Mouse (Mus musculus) ovary, adult 18-20 months (tissue): Measurements from ENCODE around the gene Elfn1.

Experiments
- DNase-seq: peaks from one replicate; pipeline ENCODE4 v3.0.0; 2022; ENCODE audit warnings: low spot score, mixed read lengths

Gene Elfn1

DNA sequence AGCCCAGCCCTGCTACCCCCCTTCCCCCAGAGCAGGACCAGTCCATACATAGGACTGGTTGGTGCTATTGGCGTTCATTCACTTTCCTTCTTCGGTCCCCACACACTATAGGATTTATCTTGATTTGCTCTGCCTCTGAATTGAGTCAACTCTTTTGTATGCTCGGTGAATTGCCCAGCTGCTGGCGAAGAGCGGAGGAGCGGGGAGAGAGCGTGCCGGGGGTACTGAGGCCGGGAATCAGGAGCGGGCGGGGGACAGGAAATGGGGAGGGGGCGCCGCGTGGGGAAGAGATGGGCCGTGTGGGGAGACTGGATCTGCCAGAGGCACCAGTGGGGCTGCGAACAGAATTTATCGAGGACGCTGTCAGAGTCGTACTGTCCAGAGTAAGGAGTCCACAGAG, 3.8 kb downstream of the Elfn1 start:
- no peak for DNase-seq

DNA sequence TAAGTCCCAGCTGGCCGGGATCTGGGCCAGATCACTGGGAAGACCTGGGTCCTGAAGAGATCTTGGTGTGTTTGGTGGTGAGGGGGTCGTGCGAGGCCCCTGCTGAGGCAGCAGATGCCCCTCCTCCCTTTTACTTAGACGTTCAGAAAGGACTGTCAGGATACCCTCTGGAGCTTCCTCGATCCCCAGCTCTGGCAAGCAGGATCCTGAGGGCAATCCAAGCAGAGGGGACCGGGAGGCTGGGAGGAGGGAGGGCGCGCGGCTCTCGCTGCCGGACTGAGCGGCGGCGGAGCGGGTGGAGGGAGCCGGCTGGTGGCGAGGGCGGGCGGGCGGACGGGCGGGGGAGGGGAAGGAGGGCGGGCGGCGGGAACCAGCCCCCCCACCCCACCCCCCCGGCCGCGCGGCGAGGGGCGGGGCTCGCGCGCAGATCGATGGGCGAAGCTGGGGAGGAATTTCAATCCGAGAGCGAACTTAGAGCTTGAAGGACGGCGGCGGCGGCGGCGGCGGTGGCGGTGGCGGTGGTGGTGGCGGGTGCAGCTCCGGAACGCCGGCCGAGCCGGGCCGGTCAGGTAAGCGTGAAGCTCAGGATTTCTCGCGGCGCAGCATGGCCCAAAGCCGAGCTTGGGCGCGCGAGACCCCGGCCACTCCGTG, 4.5 kb downstream of the Elfn1 start:
- DNase-seq: no peak

DNA sequence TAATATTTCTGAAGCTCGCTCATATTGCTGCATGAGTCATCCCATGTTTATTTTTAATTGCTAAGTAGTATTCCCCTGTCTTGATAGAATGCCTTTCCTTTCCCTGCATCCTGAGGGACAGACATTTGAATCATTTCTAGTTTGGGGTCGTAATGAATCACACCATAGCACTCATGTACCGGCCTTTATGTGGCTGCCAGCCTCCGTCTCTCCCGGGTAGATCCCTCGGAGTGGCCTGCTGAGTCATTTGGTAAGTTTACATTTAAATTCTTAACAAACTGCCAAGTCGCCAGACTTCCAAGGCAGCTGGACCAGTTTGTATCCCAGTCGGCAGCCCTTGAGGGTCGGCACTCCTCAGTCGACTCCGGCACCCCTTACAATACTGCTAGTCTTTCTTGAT, 13.9 kb downstream of the Elfn1 start:
- no peak for DNase-seq

DNA sequence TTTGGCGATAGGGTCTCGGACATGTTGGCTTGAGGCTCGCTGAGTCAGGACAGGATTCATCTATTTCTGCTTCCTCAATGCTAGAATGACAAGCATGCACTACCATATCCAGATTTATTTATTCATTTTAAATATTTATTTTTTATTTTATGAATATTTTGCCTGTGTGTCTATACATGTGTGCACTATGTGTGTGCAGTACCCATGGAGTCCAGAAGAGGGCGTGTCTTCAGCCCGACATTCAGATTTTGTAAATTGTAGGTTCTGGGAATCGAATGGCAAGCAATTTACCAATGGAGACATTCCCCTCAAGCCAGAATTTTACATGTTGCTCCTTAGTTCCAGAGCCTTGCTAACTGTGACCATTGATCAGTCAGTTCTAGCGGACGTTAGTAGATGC, 16.1 kb downstream of the Elfn1 start:
- DNase-seq: no peak

DNA sequence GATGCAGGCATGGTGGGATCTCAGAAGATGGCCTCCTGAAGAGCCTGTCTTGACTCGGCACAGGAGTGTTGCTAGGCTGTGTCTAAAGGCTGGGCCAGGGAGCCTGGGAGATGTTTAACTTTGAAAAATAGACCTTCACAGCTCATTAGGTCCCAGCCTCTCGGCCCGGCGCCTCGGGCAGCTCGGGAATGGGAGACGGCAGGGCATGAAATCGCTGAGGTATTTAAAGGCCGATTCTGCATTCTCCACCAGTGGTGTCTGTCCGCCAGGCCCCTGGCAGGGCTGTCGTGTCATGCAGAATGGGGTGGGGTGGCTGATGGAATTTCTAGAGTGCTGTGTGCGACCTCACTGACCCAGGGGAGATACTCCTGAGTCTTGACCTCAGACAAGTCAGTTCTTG, 22.4 kb downstream of the Elfn1 start:
- no peak for DNase-seq

DNA sequence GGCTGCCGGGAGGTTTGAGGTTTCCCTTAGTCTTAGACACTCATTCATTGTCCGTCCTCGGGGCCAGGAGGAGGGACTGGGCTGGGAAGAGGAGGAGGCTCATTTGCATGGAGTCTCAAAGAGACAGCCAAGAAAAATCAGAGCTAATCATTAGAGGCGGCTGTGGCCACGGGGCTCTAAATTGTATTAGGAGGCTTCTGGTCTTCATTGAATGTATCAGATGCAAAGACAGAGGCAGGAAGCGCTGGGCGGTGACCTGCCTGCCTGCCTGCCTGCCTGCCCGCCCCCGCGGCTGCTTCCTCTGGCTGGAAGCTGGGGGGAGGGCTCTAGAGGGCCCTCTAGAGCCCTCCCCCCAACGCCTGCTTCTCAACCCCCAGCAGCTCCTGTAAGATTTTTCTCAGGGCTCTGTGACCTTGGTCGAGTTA, 23.2 kb downstream of the Elfn1 start:
- no peak for DNase-seq

DNA sequence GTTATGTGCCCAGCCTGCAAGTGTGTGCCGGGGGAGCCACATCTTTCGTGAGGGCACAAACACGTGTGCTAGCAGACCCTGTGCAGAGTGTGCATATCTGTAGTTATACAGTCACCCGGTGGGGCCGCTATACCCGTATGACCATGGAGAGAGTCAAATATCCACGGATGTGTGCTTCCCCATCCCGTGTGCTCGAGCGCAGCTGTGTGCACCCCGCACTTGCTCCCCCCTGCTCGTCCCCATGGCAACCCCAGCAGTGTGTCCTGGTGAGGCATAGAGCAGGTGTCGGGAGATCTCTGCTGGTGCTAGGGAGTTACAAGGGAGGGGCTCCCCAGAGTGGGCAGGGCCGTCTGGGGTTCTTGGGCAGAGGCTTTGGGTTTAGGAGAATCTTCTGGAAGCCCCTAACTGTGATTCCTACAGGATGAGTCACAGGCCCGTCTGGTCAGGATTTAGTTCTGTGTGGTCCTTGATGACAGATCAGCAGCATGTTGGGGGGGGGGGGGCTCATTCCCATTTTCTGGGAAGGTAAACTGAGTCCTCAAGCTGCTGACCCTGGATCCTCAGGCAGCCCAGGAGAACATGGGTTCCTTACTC, 24.3 kb downstream of the Elfn1 start:
- no peak for DNase-seq

DNA sequence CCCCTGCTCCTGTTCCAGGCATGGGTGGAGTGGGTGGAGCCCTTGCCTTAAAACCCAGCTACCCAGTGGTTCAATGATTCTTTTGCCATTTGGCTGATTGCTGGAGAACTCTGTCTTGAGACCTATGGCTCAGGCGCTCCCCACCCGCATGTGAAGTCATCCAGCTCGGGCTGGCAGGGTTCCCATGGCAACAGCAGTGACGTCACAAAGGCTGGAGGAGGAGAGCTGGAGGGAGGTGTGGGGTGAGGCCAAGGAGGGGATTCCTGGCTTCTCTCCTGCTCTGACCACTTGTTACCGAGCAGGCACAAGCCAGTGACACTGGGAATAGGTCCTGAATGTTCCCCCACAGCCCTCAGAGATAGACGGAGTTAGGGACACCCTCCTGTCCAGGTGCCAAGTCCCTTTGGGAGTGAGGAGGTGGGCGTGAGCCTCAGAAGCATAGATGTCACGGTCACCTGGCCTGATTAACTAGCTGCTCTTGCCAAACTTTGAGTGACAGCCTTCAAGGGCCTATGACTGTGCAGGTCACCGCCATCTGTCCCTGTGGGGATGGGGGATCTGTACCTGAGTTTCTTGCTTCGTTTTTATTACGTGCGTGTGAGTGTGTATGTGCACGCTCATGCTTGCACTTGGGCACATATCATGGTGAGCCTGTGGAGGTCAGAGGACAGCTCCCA, 25.0 kb downstream of the Elfn1 start:
- DNase-seq: peak; percentile 64

DNA sequence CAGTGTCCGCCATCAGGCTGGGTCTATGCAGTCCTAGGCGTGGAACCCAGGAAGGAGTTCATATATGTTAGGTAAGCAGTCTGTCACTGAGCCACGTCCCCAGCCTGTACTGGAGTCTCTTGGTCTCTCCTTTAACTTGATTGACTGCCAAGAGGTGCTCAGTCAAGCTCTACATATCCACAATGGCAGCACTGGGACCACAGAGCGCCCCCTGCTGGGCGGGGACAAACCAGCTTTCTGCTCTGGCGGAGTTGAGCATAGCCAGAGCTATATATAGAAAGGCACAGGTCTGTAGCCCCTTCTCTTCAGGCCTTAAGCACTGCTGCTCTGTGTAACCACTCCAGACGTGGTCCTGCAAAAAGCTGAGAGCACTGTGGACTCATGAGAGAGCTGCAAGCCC, 25.7 kb downstream of the Elfn1 start:
- DNase-seq: no peak

DNA sequence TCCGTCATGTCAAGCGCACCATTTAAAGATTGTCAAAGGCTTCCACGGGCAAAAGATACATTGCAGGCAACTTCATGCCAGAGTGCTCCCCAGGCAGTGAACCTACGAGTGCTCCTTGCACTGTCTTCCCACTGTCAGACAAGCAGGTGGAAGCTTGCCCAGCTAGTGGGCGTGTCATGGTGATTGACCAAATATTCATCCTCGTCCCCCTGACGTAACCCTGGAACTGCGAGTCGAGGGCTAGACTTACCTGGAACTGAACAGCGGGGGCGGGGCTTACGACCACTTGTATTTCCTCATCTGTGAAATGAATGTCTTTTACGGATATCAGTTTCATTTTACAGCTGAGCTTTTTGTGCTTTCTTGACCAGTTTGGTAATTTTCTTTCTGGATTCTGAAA, 28.7 kb downstream of the Elfn1 start:
- DNase-seq: no peak

DNA sequence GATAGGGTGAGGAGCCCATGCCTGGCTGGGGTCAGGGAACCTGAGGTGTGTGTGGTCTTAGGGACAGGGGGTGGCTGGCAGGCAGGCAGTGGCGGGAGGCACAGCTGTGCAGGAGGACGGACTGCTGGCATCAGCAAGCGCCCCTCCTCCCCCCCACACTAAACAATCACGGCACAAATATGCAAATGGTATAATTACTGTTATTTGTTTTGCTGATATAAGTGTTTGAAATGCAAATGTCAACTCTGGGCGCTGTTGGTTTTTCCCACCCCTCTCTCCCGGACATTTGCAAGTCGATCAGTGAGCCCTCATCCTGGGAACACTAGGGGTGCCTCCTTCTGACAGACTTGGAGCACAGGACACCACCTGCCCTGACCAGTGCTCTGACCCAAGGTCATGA, 37.0 kb downstream of the Elfn1 start:
- DNase-seq: no peak

DNA sequence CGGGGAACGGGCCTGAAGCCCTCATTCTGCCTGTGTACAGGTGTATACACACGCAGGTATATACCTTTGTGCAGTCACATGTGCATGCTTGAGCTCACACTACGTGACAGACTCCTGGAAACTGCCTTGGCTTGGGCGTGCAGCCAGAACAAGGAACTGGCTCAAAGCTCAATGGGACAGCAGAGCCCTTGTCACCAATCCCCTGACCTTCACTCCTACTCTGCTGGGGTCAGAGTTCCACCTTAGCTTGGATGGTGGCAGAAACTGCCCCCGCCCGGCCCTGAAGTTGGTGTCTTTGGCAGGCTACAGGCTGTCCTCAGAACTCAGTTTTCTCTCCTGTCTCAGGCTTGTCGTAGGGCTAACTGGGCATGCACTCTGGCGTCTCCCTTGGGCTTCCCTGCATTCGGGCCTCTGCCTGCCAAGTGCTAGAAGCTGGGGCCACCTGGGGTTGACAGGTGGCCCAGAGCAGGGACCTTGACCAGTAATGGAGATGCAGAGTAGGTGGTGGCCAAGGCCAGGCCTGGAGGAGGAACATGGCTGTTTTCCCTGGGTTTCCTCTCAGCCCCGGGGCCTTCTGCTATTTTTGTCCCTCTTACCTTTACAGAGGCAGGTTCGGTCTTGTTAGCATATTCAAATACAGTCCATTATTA, 38.1 kb downstream of the Elfn1 start:
- DNase-seq: no peak

DNA sequence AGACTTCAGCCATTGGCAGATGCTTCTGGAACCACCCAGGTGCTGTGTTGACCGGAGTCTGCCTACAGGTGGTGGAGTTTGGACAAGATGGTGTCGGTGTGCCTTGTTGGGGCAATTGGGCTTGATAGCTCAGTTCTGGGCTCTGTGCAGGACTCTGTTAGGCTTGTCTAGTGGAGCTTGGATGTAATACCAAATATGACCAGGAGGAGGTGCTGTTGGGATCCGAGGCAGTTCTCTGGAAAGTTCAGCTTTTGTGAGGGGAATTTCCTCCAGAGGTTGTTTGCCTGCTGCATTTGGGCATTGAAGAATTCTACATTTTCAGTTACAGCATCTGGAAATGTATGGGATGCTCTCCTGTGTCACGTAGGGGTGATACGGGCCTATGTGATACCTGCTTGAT, 39.7 kb downstream of the Elfn1 start:
- no peak for DNase-seq

DNA sequence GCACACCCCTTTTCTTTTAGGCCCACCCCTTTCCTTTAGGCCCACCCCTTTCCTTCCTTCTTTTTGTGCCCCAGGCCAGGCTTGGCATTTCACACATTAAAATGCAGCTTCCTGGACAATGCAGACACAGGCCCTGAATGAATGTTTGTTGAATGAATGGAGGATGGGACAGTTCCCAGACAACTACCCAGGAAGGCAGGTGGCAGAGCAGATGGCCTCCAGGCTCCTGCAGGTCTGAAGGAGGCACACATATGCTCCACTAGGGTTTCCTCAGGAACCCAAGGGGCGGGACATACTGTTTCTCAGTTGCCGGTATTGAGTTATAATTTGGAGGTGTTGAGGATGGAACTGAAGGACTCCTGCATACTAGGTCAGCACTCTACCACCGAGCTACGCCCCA, 40.8 kb downstream of the Elfn1 start:
- DNase-seq: no peak

DNA sequence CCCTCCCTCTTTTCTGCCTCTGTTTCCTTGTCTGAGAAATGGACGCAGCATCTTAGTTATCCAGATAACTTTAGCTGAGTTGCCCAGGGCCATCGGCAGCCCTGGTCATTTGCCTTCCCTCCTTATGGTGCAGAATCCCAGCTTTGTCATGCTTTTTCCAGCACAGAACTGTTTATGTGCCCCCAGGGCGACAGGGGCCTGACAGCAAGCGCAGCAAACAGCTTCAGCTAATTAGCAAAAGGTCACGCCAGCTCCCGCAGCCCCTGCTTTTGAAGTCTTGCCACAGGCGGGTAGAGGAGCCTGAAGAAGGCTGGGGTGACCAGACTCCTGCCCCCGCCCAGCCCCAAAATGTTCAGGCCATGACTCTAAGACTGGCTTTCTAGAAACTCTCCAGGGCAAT, 41.6 kb downstream of the Elfn1 start:
- no peak for DNase-seq

DNA sequence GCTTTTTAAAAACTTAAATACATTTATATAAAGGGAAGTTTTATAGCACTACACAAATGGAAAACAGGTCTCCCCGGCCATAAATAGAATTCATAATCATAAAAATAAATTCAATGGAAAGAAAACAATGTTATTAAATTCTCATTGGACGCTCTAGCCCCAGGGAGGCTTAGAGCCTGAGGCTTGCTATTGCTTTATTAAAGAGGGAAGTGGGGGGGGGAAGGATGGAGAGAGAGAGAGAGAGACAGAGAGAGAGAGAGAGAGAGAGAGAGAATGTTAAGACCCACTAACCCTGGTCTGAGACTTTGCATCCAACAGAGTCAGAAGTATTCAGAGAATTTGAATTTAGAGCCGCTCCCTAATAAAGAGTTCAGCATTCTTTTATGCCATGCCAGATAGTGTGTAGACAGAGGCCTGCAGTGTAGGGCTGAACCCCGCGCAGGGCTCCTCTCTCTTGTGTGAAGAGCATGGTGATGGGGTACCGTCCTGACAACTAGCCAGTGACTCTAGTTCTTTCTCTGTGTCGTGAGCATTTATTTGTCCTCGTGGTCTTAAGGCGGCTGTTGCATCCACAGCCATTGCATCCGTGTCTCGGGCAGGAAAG, 42.3 kb downstream of the Elfn1 start:
- no peak for DNase-seq

DNA sequence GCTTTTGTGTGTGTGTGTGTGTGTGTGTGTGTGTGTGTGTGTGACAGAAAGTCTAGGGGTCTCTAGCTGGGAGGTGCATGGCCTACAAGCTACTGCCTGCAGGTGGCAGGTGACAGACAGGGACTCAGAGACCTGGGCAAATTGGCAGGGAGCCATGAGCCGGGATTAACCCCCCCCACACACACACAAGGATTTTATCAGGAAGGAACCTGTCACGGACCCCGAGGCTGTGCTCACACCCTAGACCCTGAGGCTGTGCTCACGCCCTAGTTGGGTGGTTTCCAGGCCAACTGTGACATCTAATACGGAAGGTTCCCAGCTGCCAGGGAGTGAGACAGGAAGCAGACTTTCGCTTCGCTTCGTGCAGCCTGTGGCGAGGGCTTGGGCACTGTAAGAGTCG, 49.1 kb downstream of the Elfn1 start:
- no peak for DNase-seq

DNA sequence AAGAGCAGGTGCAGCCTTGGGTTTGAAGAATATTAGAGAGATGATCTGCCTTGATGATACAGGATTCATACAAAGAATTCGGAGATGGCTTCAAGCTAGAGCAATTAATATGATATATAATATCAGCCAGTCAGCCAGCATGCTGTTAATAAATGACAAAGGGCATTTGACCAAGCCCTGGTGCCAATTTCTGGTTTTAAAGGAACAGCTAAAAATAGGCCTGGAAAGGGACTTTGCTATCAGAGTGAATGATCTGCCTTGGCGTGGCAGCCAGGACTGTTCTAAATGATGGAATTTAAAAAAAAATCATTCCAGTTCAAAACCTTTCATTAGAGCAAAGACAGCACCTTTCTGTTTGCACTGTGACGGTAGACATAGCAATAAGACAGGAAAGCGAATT, 52.0 kb downstream of the Elfn1 start:
- no peak for DNase-seq

DNA sequence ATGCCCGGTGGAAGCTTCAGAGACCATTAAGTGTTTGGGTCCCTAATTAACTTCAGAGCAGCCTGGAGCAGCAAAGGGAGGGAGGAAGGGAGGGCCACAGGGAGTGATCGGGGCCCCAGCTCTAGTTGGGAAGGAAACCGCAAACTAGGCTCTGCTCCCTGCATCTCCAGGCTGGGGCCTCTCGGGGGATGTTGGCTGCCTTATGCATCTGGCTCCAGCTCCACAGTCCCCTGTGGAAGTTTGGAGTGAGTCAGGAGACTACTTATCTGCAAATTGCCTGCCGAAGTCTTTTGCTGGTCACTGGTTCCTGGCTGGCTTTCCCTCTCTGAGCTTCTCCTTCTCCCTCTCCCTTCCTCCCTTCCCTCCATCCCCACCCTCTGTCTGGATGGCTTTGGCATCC, 56.6 kb downstream of the Elfn1 start:
- DNase-seq: no peak

DNA sequence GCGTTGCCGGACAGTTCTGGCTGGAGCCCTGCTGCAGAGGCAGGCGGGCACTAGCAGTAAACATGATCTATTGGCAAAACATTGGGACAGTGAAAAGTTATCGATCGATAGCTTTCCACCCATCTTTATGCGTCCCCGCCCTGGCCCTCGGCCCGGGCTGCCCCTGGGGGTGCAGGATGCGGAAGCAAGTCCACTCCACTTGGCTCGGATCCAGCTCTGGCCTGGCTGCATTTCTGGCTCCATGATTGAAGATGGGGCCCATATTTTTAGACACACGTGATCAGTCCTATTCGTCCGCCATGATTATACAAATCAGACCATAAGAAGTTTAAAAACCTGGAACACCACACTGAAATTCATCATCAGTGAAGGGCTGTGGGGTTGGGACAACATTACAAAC, 57.9 kb downstream of the Elfn1 start:
- DNase-seq: no peak

DNA sequence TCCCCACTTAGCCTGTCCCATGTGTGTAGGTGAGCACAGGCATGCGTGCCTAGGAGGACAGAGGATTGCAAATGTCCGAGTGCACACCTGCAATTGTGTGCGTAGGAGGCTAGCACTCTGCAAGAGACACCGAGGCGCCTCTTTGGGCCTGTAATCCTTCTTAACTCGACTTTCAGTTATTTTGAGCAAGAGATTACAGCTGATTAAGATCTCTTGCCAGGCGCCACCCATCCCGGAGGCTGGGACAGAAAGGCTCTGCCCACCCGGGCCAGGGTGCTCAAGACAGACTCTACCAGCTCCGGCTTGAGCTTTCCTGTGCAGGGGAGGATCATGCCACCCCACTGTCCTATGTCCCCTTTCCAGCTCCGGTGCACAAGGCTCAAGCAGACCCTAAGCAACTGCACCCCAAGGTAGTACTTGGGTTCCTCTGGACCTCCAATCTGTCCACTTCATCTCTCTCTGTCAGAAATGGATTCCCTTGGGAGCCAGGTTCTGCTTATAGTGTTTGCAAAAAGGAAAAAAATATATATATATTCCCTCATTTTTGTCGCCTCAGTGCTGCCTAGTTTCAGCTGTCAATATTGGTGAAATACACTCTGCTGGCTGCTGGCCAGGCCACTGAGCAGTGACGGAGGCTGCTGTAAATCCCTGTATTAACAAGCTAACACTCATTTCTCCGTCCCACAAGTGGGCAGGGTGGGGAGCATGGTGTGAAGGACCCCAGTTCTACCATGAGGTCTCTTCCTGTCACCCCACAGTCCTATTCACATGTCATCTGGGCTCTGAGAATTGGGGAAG, 61.6 kb downstream of the Elfn1 start:
- no peak for DNase-seq

DNA sequence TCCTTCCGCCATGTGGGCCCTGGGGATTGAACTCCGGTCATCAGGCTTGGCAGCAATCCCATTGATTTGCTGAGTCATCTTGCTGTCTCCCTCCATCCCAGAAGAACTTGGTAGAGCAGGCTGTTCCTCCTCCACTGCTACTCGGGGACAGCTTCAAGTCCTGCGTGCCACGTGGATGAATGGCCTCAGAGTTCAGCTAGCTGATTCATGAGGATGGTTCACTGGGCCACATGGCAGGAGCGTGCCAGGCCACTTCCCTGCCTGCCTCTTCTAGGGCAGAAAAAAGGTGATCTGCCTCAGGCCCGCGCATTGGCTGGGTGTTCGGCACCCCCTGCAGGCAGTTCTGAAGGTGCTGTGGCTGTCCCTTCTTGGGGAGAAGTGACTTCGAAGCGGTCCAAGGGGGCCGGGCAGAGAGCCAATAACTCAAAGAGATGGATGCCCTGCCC, 62.5 kb downstream of the Elfn1 start:
- DNase-seq: peak; percentile 9
